ENCODE assay signal across 15 mouse cellular contexts in genomic region chr14:115616305-115616704, GRCm38 (mm10).
"Had no signal": no experiment of that assay in that cellular context is flagged by ENCODE, and none has a peak within 500 bp of the region (broad histone marks: within the 10 kb centered on the region; RNA-seq: fewer than 3 reads in every experiment).

No protein-coding gene starts in this region.

- H3K4me3 ChIP-seq: left cerebral cortex, adult 2 months; limb, embryonic 12.5 days; liver, embryonic 13.5 days; lung, embryonic 15.5 days; megakaryocyte, embryonic 14.5 days; neural tube, embryonic 12.5 days; stomach, embryonic 15.5 days had no signal

- H3K4me2 ChIP-seq: limb, embryonic 12.5 days; liver, embryonic 13.5 days; lung, embryonic 15.5 days; neural tube, embryonic 12.5 days; stomach, embryonic 15.5 days had no signal

- DNase-seq: kidney, adult 8-10 months; liver; liver, embryonic 13.5 days; liver, postnatal 0 days; lung, postnatal 14 days; right cerebral cortex, postnatal 14 days; thymus, adult 2 months; thymus, postnatal 25 days had no signal

- H3K9me3 ChIP-seq: limb, embryonic 12.5 days; liver, embryonic 13.5 days; lung, embryonic 15.5 days; megakaryocyte, embryonic 14.5 days; neural tube, embryonic 12.5 days; stomach, embryonic 15.5 days had no signal

- H3K9ac ChIP-seq: limb, embryonic 12.5 days; liver, embryonic 13.5 days; liver, postnatal 0 days; lung, embryonic 15.5 days; neural tube, embryonic 12.5 days; stomach, embryonic 15.5 days had no signal

- ATAC-seq: liver, postnatal 0 days had no signal

- H3K27ac ChIP-seq: left cerebral cortex, adult 2 months; limb, embryonic 12.5 days; liver, embryonic 13.5 days; lung, embryonic 15.5 days; macrophage; neural tube, embryonic 12.5 days; stomach, embryonic 15.5 days had no signal

- H3K36me3 ChIP-seq: limb, embryonic 12.5 days; liver, embryonic 13.5 days; lung, embryonic 15.5 days; neural tube, embryonic 12.5 days; stomach, embryonic 15.5 days had no signal

- H3K27me3 ChIP-seq: limb, embryonic 12.5 days; liver, embryonic 13.5 days; lung, embryonic 15.5 days; megakaryocyte, embryonic 14.5 days; neural tube, embryonic 12.5 days; stomach, embryonic 15.5 days had no signal

- H3K4me1 ChIP-seq: limb, embryonic 12.5 days; liver, embryonic 13.5 days; lung, embryonic 15.5 days; megakaryocyte, embryonic 14.5 days; neural tube, embryonic 12.5 days; stomach, embryonic 15.5 days had no signal
